Mouse (Mus musculus) urinary bladder, postnatal 14 days (tissue): ENCODE measurements around the gene Aamdc.

Source experiments
- DNase-seq: peaks from one replicate; pipeline ENCODE4 v3.0.0; 2021; ENCODE audit warnings: low spot score

Aamdc gene

GRCm38 (mm10) chr7:97579067-97579975 is at the start of gene Aamdc, which contains the start of gene Rsf1:
TSS of gene Aamdc (minus strand) at chr7:97579497.
TSS of gene Rsf1 (plus strand) at chr7:97579889.
- DNase-seq, result peak; percentile 94

DNA sequence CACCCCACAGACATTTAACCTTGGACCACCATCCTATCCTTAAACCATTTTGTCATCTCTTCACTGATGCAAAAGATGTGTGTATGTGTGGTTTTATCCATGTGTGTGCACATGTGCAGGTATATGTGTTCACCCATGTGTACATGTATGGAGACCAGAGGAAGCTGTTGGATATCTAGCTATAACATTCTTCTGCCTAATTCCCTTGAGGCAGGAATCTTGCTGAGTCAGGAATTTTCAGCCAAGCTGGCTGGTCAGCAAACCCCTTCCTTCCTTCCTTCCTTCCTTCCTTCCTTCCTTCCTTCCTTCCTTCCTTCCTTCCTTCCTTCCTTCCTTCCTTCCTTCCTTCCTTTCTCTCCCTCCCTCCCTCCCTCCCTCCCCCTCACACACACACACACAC is 44.1 kb upstream of the Aamdc start:
- DNase-seq, result no peak

GRCm38 (mm10) chr7:97622676-97623075 is 43.4 kb upstream of the Aamdc start:
- DNase-seq, result no peak

- no peak for DNase-seq
These were observed 42.0 kb upstream of the Aamdc start for GRCm38 (mm10) chr7:97621346-97621745.

GRCm38 (mm10) chr7:97598548-97598947 is 19.3 kb upstream of the Aamdc start:
- DNase-seq, result no peak

DNA sequence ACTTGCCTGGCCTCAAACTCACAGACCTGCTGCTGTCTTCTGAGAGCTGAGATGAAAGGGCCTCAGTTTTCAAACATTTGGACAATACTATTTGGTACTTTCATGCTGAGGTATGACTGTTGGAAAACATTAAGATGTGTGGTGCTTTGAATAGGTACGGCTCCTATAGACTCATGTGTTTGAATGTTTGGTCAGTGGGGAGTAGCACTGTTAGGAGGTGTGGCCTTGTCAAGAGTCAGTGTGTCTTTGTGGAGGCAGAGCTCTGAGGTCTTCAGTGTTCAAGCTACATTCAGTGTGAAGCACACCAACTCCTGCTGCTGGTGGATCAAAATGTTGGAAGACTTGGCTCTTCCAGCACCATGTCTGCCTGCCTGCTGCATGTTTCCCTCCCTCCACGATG is 14.2 kb upstream of the Aamdc start:
- DNase-seq, result no peak

GRCm38 (mm10) chr7:97592396-97592795 is 13.1 kb upstream of the Aamdc start:
- no peak for DNase-seq

DNA sequence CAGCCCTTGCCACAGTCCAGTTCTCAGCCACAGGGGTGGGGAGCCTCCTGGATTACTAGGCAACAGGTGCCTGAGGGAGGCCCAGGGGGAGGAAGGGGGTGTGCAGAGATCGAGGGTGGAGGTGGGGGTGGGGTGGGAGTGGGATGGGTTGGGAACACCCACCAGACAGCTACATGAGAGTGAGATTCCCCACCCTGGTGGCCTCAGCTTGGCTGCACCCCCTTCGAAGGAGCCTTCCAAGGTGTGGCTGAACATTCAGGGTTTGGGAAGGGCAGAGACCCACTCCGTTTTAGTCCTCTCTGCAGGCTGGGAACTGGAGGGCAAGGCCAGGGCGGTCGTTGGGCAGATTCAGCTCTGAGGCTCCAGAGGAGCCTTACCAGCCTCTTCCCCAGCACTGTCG is 12.0 kb upstream of the Aamdc start:
- no peak for DNase-seq

- DNase-seq, result no peak
These were observed 11.2 kb upstream of the Aamdc start for GRCm38 (mm10) chr7:97590488-97590887.

DNA sequence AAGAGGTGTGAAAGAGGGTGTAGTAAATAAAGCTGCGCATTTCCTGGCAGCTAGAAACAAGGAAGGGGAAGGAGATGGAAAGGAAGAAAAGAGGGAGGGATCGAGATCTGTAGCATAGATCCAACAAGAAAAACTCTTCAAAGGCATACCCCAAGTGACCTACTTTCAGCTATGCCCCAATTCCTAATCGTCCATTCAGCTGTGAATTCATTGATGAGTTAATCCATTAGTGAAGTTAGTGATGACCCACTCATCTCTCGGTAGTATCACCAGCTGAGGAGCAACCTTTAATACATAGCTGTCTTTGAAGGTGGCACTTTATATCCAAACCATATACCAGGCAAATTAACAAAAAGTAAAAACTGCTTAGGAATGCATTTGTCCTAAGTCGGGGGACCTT is 9.2 kb upstream of the Aamdc start:
- DNase-seq, result no peak

GRCm38 (mm10) chr7:97580843-97581214 is 1.5 kb upstream of the Aamdc start:
- DNase-seq, result peak; percentile 83

DNA sequence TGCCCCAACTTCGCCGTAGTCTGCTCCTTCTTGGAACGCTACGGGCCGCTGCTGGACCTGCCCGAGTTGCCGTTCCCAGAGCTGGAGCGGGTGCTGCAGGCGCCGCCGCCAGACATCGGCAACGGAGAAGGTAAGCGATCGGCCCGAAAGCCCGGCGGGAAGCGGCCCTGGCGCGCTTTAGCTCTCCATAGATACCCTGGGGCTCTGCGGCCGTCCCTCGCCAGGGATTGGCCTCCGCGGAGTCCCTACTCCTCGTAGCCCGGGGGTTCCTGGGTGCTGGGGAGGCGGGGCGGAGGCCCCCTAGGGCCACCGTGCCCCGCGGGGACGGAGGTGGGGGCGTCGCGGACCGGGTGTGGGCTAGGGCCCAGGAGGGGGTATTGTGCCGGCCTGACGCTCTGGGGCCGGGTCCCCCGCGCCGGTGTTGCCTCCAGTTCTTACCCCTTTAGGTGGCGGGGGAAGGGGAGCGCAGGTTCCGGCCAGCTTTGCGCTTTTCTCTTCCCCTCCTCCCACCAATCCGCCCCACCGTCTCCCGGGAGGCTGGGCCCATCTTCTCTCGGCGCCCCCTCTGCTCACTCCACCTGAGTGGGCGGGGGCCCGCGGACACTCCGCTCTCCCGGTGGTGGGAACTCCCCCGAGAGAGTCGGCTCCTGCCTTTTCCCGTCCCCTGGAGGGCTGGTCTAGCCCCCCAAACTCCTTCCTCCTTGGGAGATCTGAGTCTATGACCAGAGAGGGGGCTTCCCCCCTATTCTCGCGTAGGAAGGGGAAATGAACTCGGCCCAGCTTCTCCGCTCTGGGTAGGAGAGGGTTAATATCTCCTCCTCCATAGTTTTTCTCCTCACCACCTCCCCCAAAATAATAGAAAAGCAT is 912 bp upstream of the Aamdc start:
- peak; percentile 48 for DNase-seq

DNA sequence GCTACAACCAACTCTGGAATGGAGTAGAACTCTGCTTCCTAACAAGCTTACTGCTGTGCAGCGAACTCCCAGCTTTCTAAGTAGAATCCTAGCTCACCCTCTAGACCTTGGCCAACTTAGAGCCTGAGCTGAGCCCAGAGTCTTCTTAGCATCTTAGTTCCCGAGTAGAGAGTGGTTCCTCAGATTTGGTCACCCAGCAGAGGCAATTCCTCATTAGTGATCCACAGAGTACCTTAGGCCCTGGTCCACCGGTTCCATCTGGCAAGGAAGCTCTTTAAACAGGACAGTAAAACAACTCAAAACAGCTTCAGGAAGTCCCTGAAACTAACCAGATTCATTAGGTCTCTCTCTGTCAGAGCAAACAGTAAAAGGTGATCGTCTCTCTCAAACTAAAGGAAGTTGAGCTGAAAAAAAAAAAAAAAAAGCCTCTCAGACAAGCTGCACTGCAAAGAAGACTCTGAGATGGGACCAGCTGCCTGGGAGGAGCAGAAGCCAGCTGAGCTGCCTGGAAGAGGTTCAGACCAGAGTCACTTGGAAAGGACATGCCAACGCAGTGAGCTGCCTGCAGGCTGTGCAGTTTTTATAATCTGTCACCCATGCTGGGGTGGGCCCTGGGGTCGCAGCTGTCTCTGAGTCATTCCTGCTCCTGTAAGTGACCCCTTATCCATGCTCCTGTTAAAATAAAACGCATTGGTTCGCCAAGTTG is 783 bp downstream of the Aamdc start:
- DNase-seq, result peak; percentile 45

DNA sequence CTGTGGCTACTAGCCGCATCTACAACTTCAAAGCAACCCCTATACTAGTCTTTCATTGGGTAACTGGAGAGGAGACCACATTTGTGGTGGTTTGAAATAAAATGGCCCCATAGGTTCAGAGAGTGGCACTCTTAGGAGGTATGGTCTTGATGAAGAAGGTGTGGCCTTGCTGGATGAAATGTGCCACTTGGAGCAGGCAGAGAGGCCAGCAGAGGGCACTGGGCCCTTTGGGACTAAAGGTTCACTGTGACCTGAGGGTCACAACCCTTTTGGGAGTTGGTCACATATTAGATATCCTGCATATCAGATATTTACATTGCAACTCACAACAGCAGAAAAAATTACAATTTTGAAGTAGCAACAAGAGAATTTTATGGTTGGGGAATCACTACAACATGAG is 8.9 kb downstream of the Aamdc start:
- DNase-seq, result no peak

DNA sequence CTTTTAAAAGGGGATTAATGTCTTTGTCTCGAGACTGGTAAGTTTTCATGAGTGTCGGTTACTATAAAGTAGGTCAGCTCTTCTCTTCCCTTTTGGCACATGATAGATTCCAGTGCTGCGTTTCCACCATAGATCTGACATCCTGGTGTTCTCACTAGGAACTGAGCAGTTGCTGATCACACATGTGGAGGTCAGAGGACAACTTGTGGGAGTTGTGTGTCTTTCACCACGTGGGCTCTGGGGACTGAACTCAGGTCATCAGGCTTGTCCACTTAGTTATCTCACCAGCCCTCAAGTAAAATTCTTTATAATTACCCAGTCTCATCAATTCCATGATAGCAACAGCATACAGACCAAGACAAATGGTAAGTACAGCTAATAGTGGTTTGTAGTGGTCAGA is 9.9 kb downstream of the Aamdc start:
- DNase-seq, result no peak

DNA sequence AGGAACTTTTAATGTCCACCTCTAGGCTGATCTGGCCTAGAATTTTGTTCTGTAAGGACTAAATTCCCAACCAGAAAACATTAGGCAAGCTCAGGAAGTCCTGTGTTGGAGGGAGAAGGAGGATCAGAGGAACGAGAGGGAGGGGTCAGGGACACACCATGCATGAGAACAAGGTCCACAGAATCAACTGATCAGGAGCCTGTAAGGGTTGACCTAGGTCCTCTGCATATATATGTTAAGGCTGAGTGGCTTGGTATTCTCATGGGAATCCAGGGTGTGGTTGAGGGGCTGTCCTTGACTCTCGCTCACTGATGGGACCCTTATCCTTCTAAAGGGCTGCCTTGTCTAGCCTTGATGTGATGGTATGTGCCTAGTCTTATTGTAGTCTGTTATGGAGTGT is 15.7 kb downstream of the Aamdc start:
- no peak for DNase-seq

GRCm38 (mm10) chr7:97550673-97551072 is 28.6 kb downstream of the Aamdc start:
- no peak for DNase-seq

DNA sequence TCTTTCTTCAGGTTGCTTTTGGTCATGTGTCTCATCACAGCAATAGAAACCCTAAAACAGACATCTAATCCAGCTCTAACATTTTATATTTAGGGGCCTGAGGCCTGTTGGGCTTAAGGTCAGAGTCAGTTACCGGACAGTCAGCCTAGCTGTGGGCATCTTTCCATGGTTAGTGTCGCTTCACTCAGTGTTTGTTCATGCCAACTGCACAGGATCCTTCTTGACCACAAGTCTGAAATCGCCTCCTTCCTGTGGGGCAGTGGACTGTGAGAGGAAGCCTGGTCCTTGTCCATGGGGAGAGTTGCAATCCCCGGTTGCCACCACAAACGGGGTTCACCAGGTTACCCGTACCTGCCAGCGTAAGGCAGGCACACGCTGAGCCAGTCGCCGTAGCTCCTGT is 30.0 kb downstream of the Aamdc start:
- no peak for DNase-seq

GRCm38 (mm10) chr7:97546462-97546861 is 32.8 kb downstream of the Aamdc start:
- DNase-seq, result no peak

DNA sequence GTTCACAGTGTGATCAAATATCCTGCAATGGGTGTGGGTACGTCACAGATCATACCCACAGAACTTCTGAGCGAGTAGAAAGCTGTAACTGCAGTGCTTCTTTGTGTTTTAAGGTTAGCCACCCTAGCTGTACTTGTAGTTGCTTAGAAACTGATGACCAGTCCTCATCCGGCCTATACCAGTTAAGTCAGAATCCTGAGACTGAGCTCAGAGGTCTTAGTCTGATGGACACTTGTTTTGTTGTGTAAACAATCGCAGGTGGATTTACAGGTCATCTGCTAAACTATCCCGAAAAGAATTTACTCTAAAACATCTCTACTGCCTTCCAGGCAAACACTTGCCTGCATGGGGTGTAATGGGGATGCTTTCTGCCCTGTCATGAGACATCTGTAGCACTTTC is 42.7 kb downstream of the Aamdc start:
- no peak for DNase-seq

GRCm38 (mm10) chr7:97535531-97535930 is 43.8 kb downstream of the Aamdc start:
- no peak for DNase-seq

- no peak for DNase-seq
These were observed 59.4 kb downstream of the Aamdc start for GRCm38 (mm10) chr7:97519935-97520334.
